Mouse (Mus musculus): ENCODE measurements at regions not wholly inside any gene's neighbourhood (a gene's known extent, or its start where the extent isn't known, plus 50 kb on each side); places are given as distances from the start of the nearest gene placed in this dataset.

- Histone ChIP-seq H3K27ac (ENCODE audit: insufficient read depth, low read length) (no peak overlapping the region), H3K4me3 (ENCODE audit: insufficient read depth, low read length) (no peak overlapping the region), H3K4me1 (ENCODE audit: control insufficient read depth, insufficient read depth, low read length) (no peaks in the 10 kb centered on the region)
- TF ChIP-seq POLR2A (IDR thresholded peaks at IDR 0.05; ENCODE audit: low read depth, low read length): no peak
- no peak for TF ChIP-seq CTCF (IDR thresholded peaks at IDR 0.05; ENCODE audit: borderline replicate concordance, insufficient read depth, low read length)
Measured at GRCm38 (mm10) chr4:87701024-87701423, 332.1 kb downstream of the Mllt3 start.

DNA sequence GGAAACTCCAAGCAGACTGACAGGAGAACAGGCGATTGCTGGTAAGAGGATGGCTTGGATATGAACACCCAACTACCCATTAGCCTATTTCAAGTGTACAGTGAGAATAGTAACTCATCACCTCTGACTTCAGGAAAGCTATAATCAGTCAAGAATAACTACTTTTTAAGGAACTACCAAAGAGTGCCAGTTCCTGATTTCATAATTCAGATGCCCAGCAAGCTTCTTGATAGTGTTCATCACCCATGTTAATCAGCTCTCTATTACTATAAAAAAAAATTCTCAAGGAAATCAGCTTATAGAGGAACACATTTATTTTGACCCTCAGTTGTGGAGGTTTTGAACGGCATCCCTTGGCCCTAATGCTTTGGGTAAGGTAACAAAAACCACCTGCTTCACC, 332.7 kb downstream of the Mllt3 start:
- no peak overlapping the region for H3K27ac ChIP-seq (ENCODE audit: insufficient read depth, low read length)
- no peak overlapping the region for H3K4me3 ChIP-seq (ENCODE audit: insufficient read depth, low read length)
- TF ChIP-seq POLR2A (IDR thresholded peaks at IDR 0.05; ENCODE audit: low read depth, low read length) (no peak), CTCF (IDR thresholded peaks at IDR 0.05; ENCODE audit: borderline replicate concordance, insufficient read depth, low read length) (no peak)

DNA sequence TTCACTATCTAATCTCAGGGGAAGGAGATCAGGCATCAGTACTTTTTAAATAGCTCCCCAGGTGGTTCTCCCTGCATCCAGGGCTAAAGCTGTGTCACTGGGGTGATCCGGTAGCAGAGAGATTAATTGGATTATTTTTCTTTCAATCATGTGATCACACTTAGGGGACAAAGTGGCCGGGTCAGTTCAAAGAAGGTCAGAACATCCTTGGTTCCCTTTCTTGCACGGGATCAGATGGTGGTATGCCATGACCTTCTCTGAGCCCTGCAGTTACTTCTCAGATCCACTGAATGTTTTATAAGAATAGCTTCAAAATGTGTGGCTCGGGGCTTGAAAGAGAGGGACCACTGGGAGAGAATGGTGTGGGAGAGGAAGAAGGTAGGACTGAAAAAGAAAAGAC, 333.6 kb downstream of the Mllt3 start:
- H3K4me3 ChIP-seq (ENCODE audit: insufficient read depth, low read length): no peak overlapping the region
- H3K4me1 ChIP-seq (ENCODE audit: control insufficient read depth, insufficient read depth, low read length): no peaks in the 10 kb centered on the region
- TF ChIP-seq CTCF (IDR thresholded peaks at IDR 0.05; ENCODE audit: borderline replicate concordance, insufficient read depth, low read length) (no peak), POLR2A (IDR thresholded peaks at IDR 0.05; ENCODE audit: low read depth, low read length) (no peak)
- H3K27ac ChIP-seq (ENCODE audit: insufficient read depth, low read length): no peak overlapping the region

More for the DNA sequence above, 332.7 kb downstream of the Mllt3 start:
- H3K4me1 ChIP-seq (ENCODE audit: control insufficient read depth, insufficient read depth, low read length): no peaks in the 10 kb centered on the region

GRCm38 (mm10) chr4:87698750-87699149, 334.4 kb downstream of the Mllt3 start:
- TF ChIP-seq CTCF (IDR thresholded peaks at IDR 0.05; ENCODE audit: borderline replicate concordance, insufficient read depth, low read length): no peak
- H3K4me3 ChIP-seq (ENCODE audit: insufficient read depth, low read length): no peak overlapping the region
- H3K4me1 ChIP-seq (ENCODE audit: control insufficient read depth, insufficient read depth, low read length): no peaks in the 10 kb centered on the region
- no peak overlapping the region for H3K27ac ChIP-seq (ENCODE audit: insufficient read depth, low read length)

GRCm38 (mm10) chr4:87696921-87697320, 336.2 kb downstream of the Mllt3 start:
- no peak overlapping the region for H3K27ac ChIP-seq (ENCODE audit: insufficient read depth, low read length)
- TF ChIP-seq CTCF (IDR thresholded peaks at IDR 0.05; ENCODE audit: borderline replicate concordance, insufficient read depth, low read length) (no peak), POLR2A (IDR thresholded peaks at IDR 0.05; ENCODE audit: low read depth, low read length) (no peak)
- H3K4me1 ChIP-seq (ENCODE audit: control insufficient read depth, insufficient read depth, low read length): no peaks in the 10 kb centered on the region

DNA sequence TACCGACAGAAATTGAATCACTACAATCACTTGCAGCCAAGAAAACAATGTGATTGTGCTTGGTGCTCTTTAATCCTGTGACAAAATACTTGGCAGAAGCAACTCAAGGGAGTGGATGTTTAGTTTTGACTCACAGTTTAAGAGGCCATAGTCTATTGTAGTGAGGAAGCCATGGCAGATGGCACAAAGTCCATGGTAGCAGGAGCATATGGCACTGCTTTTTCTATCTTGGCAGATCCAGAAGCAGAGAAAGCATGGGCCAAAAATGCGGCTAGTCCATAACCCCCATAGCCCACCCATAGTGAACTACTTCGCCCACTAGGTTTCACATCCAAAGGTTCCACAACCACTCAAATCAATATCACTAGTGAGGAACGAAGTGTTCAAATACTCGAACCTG, 337.4 kb downstream of the Mllt3 start:
- TF ChIP-seq POLR2A (IDR thresholded peaks at IDR 0.05; ENCODE audit: low read depth, low read length) (no peak), CTCF (IDR thresholded peaks at IDR 0.05; ENCODE audit: borderline replicate concordance, insufficient read depth, low read length) (no peak)
- Histone ChIP-seq H3K27ac (ENCODE audit: insufficient read depth, low read length) (no peak overlapping the region), H3K4me1 (ENCODE audit: control insufficient read depth, insufficient read depth, low read length) (no peaks in the 10 kb centered on the region), H3K4me3 (ENCODE audit: insufficient read depth, low read length) (no peak overlapping the region)

More at GRCm38 (mm10) chr4:87696921-87697320, 336.2 kb downstream of the Mllt3 start:
- no peak overlapping the region for H3K4me3 ChIP-seq (ENCODE audit: insufficient read depth, low read length)

GRCm38 (mm10) chr4:87692741-87693140, 340.4 kb downstream of the Mllt3 start:
- no peak for TF ChIP-seq POLR2A (IDR thresholded peaks at IDR 0.05; ENCODE audit: low read depth, low read length)
- TF ChIP-seq CTCF (IDR thresholded peaks at IDR 0.05; ENCODE audit: borderline replicate concordance, insufficient read depth, low read length): no peak
- no peaks in the 10 kb centered on the region for H3K4me1 ChIP-seq (ENCODE audit: control insufficient read depth, insufficient read depth, low read length)

GRCm38 (mm10) chr4:87684952-87685351, 348.2 kb downstream of the Mllt3 start:
- no peak for TF ChIP-seq POLR2A (IDR thresholded peaks at IDR 0.05; ENCODE audit: low read depth, low read length)
- TF ChIP-seq CTCF (IDR thresholded peaks at IDR 0.05; ENCODE audit: borderline replicate concordance, insufficient read depth, low read length): no peak
- Histone ChIP-seq H3K27ac (ENCODE audit: insufficient read depth, low read length) (no peak overlapping the region), H3K4me1 (ENCODE audit: control insufficient read depth, insufficient read depth, low read length) (no peaks in the 10 kb centered on the region), H3K4me3 (ENCODE audit: insufficient read depth, low read length) (no peak overlapping the region)

More at GRCm38 (mm10) chr4:87692741-87693140, 340.4 kb downstream of the Mllt3 start:
- H3K27ac ChIP-seq (ENCODE audit: insufficient read depth, low read length): no peak overlapping the region
- no peak overlapping the region for H3K4me3 ChIP-seq (ENCODE audit: insufficient read depth, low read length)

GRCm38 (mm10) chr4:87682783-87683182, 350.4 kb downstream of the Mllt3 start:
- Histone ChIP-seq H3K4me1 (ENCODE audit: control insufficient read depth, insufficient read depth, low read length) (no peaks in the 10 kb centered on the region), H3K27ac (ENCODE audit: insufficient read depth, low read length) (no peak overlapping the region), H3K4me3 (ENCODE audit: insufficient read depth, low read length) (no peak overlapping the region)
- TF ChIP-seq CTCF (IDR thresholded peaks at IDR 0.05; ENCODE audit: borderline replicate concordance, insufficient read depth, low read length) (no peak), POLR2A (IDR thresholded peaks at IDR 0.05; ENCODE audit: low read depth, low read length) (no peak)

DNA sequence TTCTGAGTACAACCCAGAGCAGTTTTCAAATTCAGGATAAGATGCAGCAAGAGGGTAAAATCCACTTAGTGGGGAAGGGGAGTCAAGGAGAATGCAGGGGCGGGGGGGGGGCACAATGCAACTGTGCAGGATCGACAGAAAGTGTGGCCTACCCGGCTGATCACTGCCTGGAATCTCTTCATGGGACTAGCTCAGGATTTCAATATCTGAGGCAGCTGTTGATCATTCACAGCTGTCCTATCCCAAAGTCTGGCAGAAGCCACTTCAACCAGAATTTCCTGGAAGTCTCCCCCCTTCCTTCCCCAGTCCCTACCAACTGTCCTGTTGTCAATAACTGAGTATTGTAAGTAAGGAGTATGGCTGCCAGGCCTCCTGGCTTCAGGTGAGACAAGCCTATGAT, 362.1 kb downstream of the Mllt3 start:
- no peaks in the 10 kb centered on the region for H3K4me1 ChIP-seq (ENCODE audit: control insufficient read depth, insufficient read depth, low read length)
- no peak overlapping the region for H3K27ac ChIP-seq (ENCODE audit: insufficient read depth, low read length)
- TF ChIP-seq POLR2A (IDR thresholded peaks at IDR 0.05; ENCODE audit: low read depth, low read length) (no peak), CTCF (IDR thresholded peaks at IDR 0.05; ENCODE audit: borderline replicate concordance, insufficient read depth, low read length) (no peak)
- H3K4me3 ChIP-seq (ENCODE audit: insufficient read depth, low read length): no peak overlapping the region

DNA sequence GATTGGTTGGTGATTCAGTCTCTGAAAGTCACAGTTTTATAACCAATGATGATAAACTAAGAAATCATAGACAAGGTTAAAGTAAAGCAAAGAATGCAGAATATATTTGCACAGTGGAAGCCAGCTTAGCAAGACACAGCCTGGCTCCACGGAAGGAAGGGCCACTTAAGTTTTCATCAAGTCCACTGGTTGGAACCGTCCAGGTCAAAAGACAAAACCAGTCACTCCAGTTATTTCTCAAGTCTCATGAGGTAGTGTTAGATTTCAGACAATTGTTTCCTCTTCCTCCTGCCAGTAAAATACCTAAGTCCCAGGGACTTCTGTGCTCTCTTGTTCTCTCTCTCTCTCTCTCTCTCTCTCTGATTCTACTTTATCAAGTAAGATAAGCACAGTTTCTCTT, 363.0 kb downstream of the Mllt3 start:
- Histone ChIP-seq H3K4me1 (ENCODE audit: control insufficient read depth, insufficient read depth, low read length) (no peaks in the 10 kb centered on the region), H3K4me3 (ENCODE audit: insufficient read depth, low read length) (no peak overlapping the region), H3K27ac (ENCODE audit: insufficient read depth, low read length) (no peak overlapping the region)
- no peak for TF ChIP-seq CTCF (IDR thresholded peaks at IDR 0.05; ENCODE audit: borderline replicate concordance, insufficient read depth, low read length)
